Mouse (Mus musculus) hindbrain, embryonic 13.5 days (tissue): Measurements from ENCODE around the gene Msl1. TPM values are rescaled to one million over a fixed set of nuclear protein-coding genes. Genes with fewer than 3 reads are reported as not detected.
A peak's percentile ranks its signal among the peaks of the same experiment; 100 is the strongest.

Source experiments
- ATAC-seq: fragments of 200-750 bp; cut with Nextera tagmentation; 2 replicates; pipeline ENCODE4 v1.8.0; 2017; ENCODE audit warnings: moderate TSS enrichment; ENCODE audit not compliant: low FRiP score
- H3K27ac ChIP-seq: fragments of 300-500 bp; sonication (generic); 2 replicates; pipeline ENCODE4 v1.5.1; 2015; ENCODE audit warnings: inconsistent platforms, mild to moderate bottlenecking, moderate library complexity
- H3K27me3 ChIP-seq: fragments of 300-500 bp; sonication (generic); 2 replicates; pipeline ENCODE4 v1.6.1; 2015; ENCODE audit warnings: mild to moderate bottlenecking, inconsistent platforms
- H3K36me3 ChIP-seq: fragments of 300-500 bp; sonication (generic); 2 replicates; pipeline ENCODE4 v1.6.1; 2015; ENCODE audit warnings: mild to moderate bottlenecking, inconsistent platforms
- H3K4me1 ChIP-seq: fragments of 300-500 bp; sonication (generic); replicated peaks from 2 replicates; pipeline ENCODE4 v1.6.1; 2015; ENCODE audit warnings: inconsistent platforms
- H3K4me2 ChIP-seq: fragments of 300-500 bp; sonication (generic); 2 replicates; pipeline ENCODE4 v1.6.1; 2015; ENCODE audit warnings: inconsistent platforms, mild to moderate bottlenecking, moderate library complexity
- H3K4me3 ChIP-seq: fragments of 300-500 bp; sonication (generic); 2 replicates; pipeline ENCODE4 v1.5.1; 2015; ENCODE audit warnings: mild to moderate bottlenecking, inconsistent platforms
- H3K9ac ChIP-seq: fragments of 300-500 bp; sonication (generic); 2 replicates; pipeline ENCODE4 v1.6.1; 2015; ENCODE audit warnings: mild to moderate bottlenecking, inconsistent platforms
- H3K9me3 ChIP-seq: fragments of 300-500 bp; sonication (generic); 2 replicates; pipeline ENCODE4 v1.6.1; 2016; ENCODE audit warnings: inconsistent platforms
- WGBS: fragments of 180-500 bp; shearing (Covaris S2); methylation state at CpG from one replicate; pipeline ENCODE4 v1.1.7; 2015; 5-methylcytosine and 5-hydroxymethylcytosine counted together
- polyA plus RNA-seq: library from polyadenylated mRNA; unstranded; fragments of >200 nt; fragmentation: Nextera tagmentation; extraction: Ambion mirVana; gene quantifications from 2 replicates; pipeline ENCODE4 v1.2.1, GENCODE M21; 2015

Gene Msl1
- polyA plus RNA-seq, 1 experiment from 2014 or later, result 33.0 TPM

GRCm38 (mm10) chr11:98794469-98795014 lies 774 bp upstream of the Msl1 start:
- Histone ChIP-seq H3K36me3 (peaks cover 6% of the 10 kb centered on the region), H3K9me3 (no peaks in the 10 kb centered on the region), H3K27ac (peak overlapping the region; percentile 100), H3K27me3 (no peaks in the 10 kb centered on the region), H3K4me2 (peak overlapping the region; percentile 99), H3K4me3 (peak overlapping the region; percentile 100), H3K9ac (peak overlapping the region; percentile 100), H3K4me1 (peaks cover 49% of the 10 kb centered on the region)
- ATAC-seq, result peak; percentile 65
- WGBS, result under 1% methylated on average over 20 of the region's 30 CpGs

DNA sequence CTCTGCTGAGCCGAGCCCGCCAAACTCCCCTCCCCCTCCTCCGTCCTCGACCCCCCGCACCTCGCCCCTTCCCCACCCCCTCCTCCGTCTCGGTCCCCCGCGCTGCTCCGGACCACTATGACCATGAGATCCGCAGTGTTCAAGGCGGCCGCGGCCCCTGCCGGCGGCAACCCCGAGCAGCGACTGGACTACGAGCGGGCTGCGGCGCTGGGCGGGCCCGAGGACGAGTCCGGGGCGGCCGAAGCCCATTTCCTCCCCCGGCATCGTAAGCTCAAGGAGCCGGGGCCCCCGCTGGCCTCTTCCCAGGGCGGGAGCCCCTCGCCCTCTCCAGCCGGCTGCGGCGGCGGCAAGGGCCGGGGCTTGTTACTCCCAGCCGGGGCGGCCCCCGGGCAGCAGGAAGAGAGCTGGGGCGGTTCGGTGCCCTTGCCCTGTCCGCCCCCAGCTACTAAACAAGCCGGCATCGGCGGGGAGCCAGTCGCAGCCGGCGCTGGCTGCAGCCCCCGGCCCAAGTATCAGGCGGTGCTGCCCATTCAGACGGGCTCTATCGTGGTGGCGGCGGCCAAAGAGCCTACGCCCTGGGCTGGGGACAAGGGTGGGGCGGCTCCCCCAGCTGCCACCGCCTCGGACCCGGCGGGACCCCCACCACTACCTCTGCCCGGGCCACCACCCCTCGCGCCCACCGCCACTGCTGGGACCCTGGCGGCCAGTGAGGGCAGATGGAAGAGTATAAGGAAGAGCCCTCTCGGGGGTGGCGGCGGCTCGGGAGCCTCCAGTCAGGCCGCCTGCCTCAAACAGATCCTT lies 598 bp downstream of the Msl1 start:
- WGBS, result under 1% methylated on average over 59 of the region's 74 CpGs

DNA sequence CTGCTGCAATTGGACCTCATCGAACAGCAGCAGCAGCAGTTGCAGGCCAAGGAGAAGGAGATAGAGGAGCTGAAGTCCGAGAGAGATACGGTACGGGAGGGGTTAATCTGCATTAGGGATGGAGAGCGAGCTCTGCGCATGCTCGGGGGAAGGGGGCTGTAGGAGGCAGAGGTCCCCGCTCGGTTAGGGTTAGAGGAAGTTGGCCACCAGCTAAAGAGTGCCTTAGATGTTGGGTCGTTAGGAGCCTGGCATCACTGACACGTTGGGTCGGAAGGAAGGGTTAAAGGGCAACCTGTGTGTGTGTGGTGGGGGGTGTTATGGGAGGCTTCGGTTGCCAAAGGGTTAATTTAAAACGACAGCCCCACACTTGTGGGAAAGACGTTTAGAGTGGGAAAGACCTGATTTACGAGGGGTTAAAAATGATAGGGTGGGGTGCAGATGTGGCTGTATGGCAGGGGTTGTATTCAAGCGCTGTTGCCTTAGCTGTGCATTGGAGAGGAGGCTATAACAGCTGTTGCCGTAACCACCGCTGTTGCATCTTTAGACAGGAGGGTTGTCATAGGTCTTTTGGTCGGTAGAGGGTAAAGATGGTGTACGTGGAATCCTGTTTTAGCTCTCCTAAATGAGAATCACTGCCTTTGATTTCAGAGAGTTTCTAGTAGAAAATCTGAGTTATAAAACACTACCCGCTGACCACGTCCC lies 1.4 kb downstream of the Msl1 start:
- Histone ChIP-seq H3K36me3 (peaks cover 27% of the 10 kb centered on the region), H3K9me3 (no peaks in the 10 kb centered on the region), H3K9ac (peak overlapping the region; percentile 100), H3K4me3 (peak overlapping the region; percentile 100), H3K27me3 (no peaks in the 10 kb centered on the region), H3K27ac (peak overlapping the region; percentile 100), H3K4me1 (peaks cover 54% of the 10 kb centered on the region), H3K4me2 (peak overlapping the region; percentile 99)
- 3% methylated on average over 23 of the region's 23 CpGs for WGBS
- ATAC-seq, result peak; percentile 57

More for the DNA sequence above, 598 bp downstream of the Msl1 start:
- peak overlapping the region; percentile 99 for H3K4me2 ChIP-seq
- H3K9me3 ChIP-seq, result no peaks in the 10 kb centered on the region
- H3K4me3 ChIP-seq, result peak overlapping the region; percentile 100
- peak; percentile 56 for ATAC-seq
- H3K27me3 ChIP-seq, result no peaks in the 10 kb centered on the region
- H3K27ac ChIP-seq, result peak overlapping the region; percentile 100
- H3K4me1 ChIP-seq, result peaks cover 50% of the 10 kb centered on the region
- peak overlapping the region; percentile 100 for H3K9ac ChIP-seq
- H3K36me3 ChIP-seq, result peaks cover 19% of the 10 kb centered on the region

DNA sequence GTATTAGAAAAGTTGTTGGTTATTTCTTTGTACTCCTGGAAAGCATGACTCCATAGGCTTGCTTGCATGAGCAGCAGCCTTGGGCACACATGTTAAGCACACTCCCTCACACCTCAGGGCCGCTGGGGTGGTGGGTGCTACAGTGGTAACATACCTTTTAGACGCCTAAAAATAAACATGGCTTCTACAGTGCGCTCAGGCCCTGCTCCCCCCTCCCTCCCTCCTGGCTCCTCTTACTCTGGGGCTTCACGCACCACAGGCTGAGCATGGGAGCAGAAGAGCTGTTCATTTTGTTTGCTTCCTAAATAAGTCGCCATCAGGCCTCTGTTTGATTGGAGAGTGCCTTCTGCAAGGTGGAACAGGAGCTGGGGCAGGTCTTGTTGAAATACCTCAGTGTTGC lies 2.0 kb downstream of the Msl1 start:
- H3K4me1 ChIP-seq, result peaks cover 51% of the 10 kb centered on the region
- H3K27me3 ChIP-seq, result no peaks in the 10 kb centered on the region
- WGBS, result 7% methylated on average over 5 of the region's 5 CpGs
- peak overlapping the region; percentile 100 for H3K9ac ChIP-seq
- ATAC-seq, result no peak
- peak overlapping the region; percentile 99 for H3K4me2 ChIP-seq
- H3K9me3 ChIP-seq, result no peaks in the 10 kb centered on the region
- H3K4me3 ChIP-seq, result peak overlapping the region; percentile 100
- H3K36me3 ChIP-seq, result peaks cover 33% of the 10 kb centered on the region
- peak overlapping the region; percentile 100 for H3K27ac ChIP-seq

GRCm38 (mm10) chr11:98797909-98798308 lies 2.6 kb downstream of the Msl1 start:
- 45% methylated on average over 4 of the region's 4 CpGs for WGBS
- H3K9me3 ChIP-seq, result no peaks in the 10 kb centered on the region
- H3K27me3 ChIP-seq, result no peaks in the 10 kb centered on the region
- peak overlapping the region; percentile 100 for H3K4me3 ChIP-seq
- peak overlapping the region; percentile 99 for H3K4me2 ChIP-seq
- H3K36me3 ChIP-seq, result peaks cover 39% of the 10 kb centered on the region
- peak overlapping the region; percentile 100; the same call in 1 of the 2 replicates for H3K27ac ChIP-seq
- peak overlapping the region; percentile 100 for H3K9ac ChIP-seq
- H3K4me1 ChIP-seq, result peaks cover 47% of the 10 kb centered on the region
- ATAC-seq, result no peak

- no peak within 1 kb of the TSS for H3K9ac ChIP-seq
- H3K27ac ChIP-seq, result no peak within 1 kb of the TSS
- peaks cover 85% of the 10 kb centered on the region for H3K36me3 ChIP-seq
- H3K27me3 ChIP-seq, result no peaks in the 10 kb centered on the region
- ATAC-seq, result no peak
- H3K4me3 ChIP-seq, result no peak within 1 kb of the TSS
- peaks cover 21% of the 10 kb centered on the region for H3K4me1 ChIP-seq
- WGBS, result 96% methylated on average over 5 of the region's 5 CpGs
- H3K4me2 ChIP-seq, result no peak within 1 kb of the TSS
- no peaks in the 10 kb centered on the region for H3K9me3 ChIP-seq
Observed at GRCm38 (mm10) chr11:98804605-98805004, 9.3 kb downstream of the Msl1 start, which contains the start of gene Casc3. TSS of gene Casc3 (plus strand) at chr11:98804905.

DNA sequence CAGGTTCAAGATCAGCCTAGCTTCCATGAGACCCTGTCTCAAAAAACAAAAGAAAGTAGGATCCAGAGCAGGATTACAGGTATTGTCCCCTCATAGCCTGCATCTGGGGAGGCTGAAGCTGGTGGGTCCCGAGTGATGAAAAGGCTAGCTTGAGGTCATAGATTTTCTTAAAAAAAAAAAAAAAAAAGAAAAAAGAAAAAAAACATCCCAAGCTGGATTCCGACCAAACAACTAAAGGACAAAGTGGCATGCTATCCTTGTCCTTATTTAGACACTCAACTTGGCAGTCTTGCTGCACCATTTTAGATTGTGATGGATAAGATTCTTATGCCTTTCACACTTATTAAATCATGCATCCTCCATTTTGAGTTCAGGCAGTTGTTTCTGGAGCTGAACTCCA lies 13.1 kb downstream of the Msl1 start:
- H3K27ac ChIP-seq, result peak overlapping the region; percentile 100
- H3K4me2 ChIP-seq, result peak overlapping the region; percentile 78
- H3K9me3 ChIP-seq, result no peaks in the 10 kb centered on the region
- peaks cover 34% of the 10 kb centered on the region for H3K4me1 ChIP-seq
- peaks cover 66% of the 10 kb centered on the region for H3K36me3 ChIP-seq
- no peaks in the 10 kb centered on the region for H3K27me3 ChIP-seq
- H3K4me3 ChIP-seq, result no peak overlapping the region
- no peak for ATAC-seq
- WGBS, result 92% methylated on average over 2 of the region's 2 CpGs
- H3K9ac ChIP-seq, result peak overlapping the region; percentile 36; the same call in 1 of the 2 replicates

GRCm38 (mm10) chr11:98809457-98810290 lies 14.4 kb downstream of the Msl1 start:
- WGBS, result under 1% methylated on average over 80 of the region's 84 CpGs
- peak overlapping the region; percentile 96 for H3K9ac ChIP-seq
- peak overlapping the region; percentile 100 for H3K27ac ChIP-seq
- peak overlapping the region; percentile 93 for H3K4me3 ChIP-seq
- no peaks in the 10 kb centered on the region for H3K27me3 ChIP-seq
- ATAC-seq, result peak; percentile 98
- H3K4me2 ChIP-seq, result peak overlapping the region; percentile 78
- peaks cover 34% of the 10 kb centered on the region for H3K4me1 ChIP-seq
- no peaks in the 10 kb centered on the region for H3K9me3 ChIP-seq
- peaks cover 66% of the 10 kb centered on the region for H3K36me3 ChIP-seq

- Histone ChIP-seq H3K27me3 (no peaks in the 10 kb centered on the region), H3K4me1 (peaks cover 34% of the 10 kb centered on the region), H3K4me2 (peak overlapping the region; percentile 78), H3K4me3 (peak overlapping the region; percentile 93), H3K36me3 (peaks cover 64% of the 10 kb centered on the region), H3K9me3 (no peaks in the 10 kb centered on the region), H3K9ac (peak overlapping the region; percentile 96), H3K27ac (peak overlapping the region; percentile 100)
- WGBS, result 77% methylated on average over 7 of the region's 7 CpGs
- no peak for ATAC-seq
Observed at GRCm38 (mm10) chr11:98810686-98811085, 15.4 kb downstream of the Msl1 start.

GRCm38 (mm10) chr11:98816706-98817239 lies 21.5 kb downstream of the Msl1 start:
- no peak for ATAC-seq
- Histone ChIP-seq H3K27ac (no peak overlapping the region), H3K4me3 (no peak overlapping the region), H3K36me3 (peaks cover 90% of the 10 kb centered on the region), H3K9ac (no peak overlapping the region), H3K4me1 (peaks cover 6% of the 10 kb centered on the region), H3K27me3 (no peaks in the 10 kb centered on the region), H3K4me2 (no peak overlapping the region), H3K9me3 (no peaks in the 10 kb centered on the region)
- 95% methylated on average over 1 of the region's 1 CpGs for WGBS

DNA sequence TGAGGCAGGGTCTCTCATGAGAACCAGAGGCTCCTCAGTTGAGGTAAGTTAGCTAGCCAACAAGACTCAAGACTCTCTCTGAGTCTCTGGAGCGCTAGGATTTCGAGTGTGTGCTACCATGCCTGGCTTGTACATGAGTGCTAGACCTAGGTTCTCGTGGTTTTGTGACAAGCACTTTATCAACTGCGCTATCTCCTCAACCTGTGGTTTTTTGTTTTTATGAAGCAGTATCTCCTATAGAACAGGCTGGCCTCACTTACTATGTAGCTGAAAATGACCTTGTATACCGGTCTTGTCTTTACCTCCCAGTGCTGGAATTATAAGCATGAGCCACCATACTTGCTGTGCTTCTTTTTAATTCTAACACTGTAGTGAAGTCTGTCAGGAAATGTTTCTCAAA lies 25.7 kb downstream of the Msl1 start:
- Histone ChIP-seq H3K27me3 (no peaks in the 10 kb centered on the region), H3K9me3 (no peaks in the 10 kb centered on the region), H3K9ac (no peak overlapping the region), H3K36me3 (peaks cover 92% of the 10 kb centered on the region), H3K4me2 (no peak overlapping the region), H3K27ac (no peak overlapping the region), H3K4me1 (no peaks in the 10 kb centered on the region), H3K4me3 (no peak overlapping the region)
- no peak for ATAC-seq
- 98% methylated on average over 5 of the region's 5 CpGs for WGBS
